Mouse (Mus musculus) hindbrain, embryonic 16.5 days (tissue): ENCODE results near the gene Acad8. TPM values are rescaled to one million over a fixed set of nuclear protein-coding genes. Genes with fewer than 3 reads are reported as not detected.

Source experiments
- ATAC-seq: fragments of 200-750 bp; cut with Nextera tagmentation; 2 replicates; pipeline ENCODE4 v1.8.0; 2017; ENCODE audit warnings: moderate TSS enrichment, moderate library complexity
- H3K27ac ChIP-seq: fragments of 300-500 bp; sonication (generic); 2 replicates; pipeline ENCODE4 v1.5.1; 2014; ENCODE audit warnings: low read depth, mild to moderate bottlenecking, control low read depth, low read length, moderate library complexity
- H3K27me3 ChIP-seq: fragments of 300-500 bp; sonication (generic); replicated peaks from 2 replicates; pipeline ENCODE4 v1.6.1; 2014; ENCODE audit warnings: low read length; ENCODE audit not compliant: control insufficient read depth, insufficient read depth
- H3K36me3 ChIP-seq: fragments of 300-500 bp; sonication (generic); 2 replicates; pipeline ENCODE4 v1.6.1; 2014; ENCODE audit warnings: mild to moderate bottlenecking, low read length, moderate library complexity, mixed read lengths; ENCODE audit not compliant: control insufficient read depth, insufficient read depth
- H3K4me1 ChIP-seq: fragments of 300-500 bp; sonication (generic); 2 replicates; pipeline ENCODE4 v1.6.1; 2014; ENCODE audit warnings: low read depth, low read length; ENCODE audit not compliant: control insufficient read depth, insufficient read depth
- H3K4me2 ChIP-seq: fragments of 300-500 bp; sonication (generic); 2 replicates; pipeline ENCODE4 v1.6.1; 2014; ENCODE audit warnings: mild to moderate bottlenecking, low read length, control low read depth, moderate library complexity
- H3K4me3 ChIP-seq: fragments of 300-500 bp; sonication (generic); 2 replicates; pipeline ENCODE4 v1.5.1; 2014; ENCODE audit warnings: mild to moderate bottlenecking, low read length, control low read depth, moderate library complexity
- H3K9ac ChIP-seq: fragments of 300-500 bp; sonication (generic); 2 replicates; pipeline ENCODE4 v1.6.1; 2014; ENCODE audit warnings: low read depth, mild to moderate bottlenecking, control low read depth, low read length, moderate library complexity
- H3K9me3 ChIP-seq: fragments of 300-500 bp; sonication (generic); 2 replicates; pipeline ENCODE4 v1.6.1; 2014; ENCODE audit warnings: mild to moderate bottlenecking, low read length, moderate library complexity; ENCODE audit not compliant: control insufficient read depth
- WGBS: fragments of 180-500 bp; shearing (Covaris S2); extraction: QIAGEN DNeasy Blood & Tissue Kit; methylation state at CpG from one replicate; pipeline ENCODE4 v1.1.7; 2014; 5-methylcytosine and 5-hydroxymethylcytosine counted together
- polyA plus RNA-seq: library from polyadenylated mRNA; unstranded; fragments of >200 nt; fragmentation: Nextera tagmentation; extraction: Ambion mirVana; gene quantifications from 2 replicates; pipeline ENCODE4 v1.2.1, GENCODE M21; 2015

Acad8 gene
- polyA plus RNA-seq, 1 experiment from 2014 or later, result 40.2 TPM

- no peak overlapping the region for H3K9ac ChIP-seq
- H3K36me3 ChIP-seq, result peaks cover 24% of the 10 kb centered on the region
- H3K4me2 ChIP-seq, result no peak overlapping the region
- no peaks in the 10 kb centered on the region; the same call in 1 of the 2 replicates for H3K4me1 ChIP-seq
- no peak for ATAC-seq
- H3K27me3 ChIP-seq, result no peaks in the 10 kb centered on the region
- H3K27ac ChIP-seq, result no peak overlapping the region
- 93% methylated on average over 10 of the region's 10 CpGs for WGBS
- no peak overlapping the region for H3K4me3 ChIP-seq
- no peaks in the 10 kb centered on the region for H3K9me3 ChIP-seq
These were observed 6.2 kb downstream of the Acad8 start for GRCm38 (mm10) chr9:26993118-26993517.

DNA sequence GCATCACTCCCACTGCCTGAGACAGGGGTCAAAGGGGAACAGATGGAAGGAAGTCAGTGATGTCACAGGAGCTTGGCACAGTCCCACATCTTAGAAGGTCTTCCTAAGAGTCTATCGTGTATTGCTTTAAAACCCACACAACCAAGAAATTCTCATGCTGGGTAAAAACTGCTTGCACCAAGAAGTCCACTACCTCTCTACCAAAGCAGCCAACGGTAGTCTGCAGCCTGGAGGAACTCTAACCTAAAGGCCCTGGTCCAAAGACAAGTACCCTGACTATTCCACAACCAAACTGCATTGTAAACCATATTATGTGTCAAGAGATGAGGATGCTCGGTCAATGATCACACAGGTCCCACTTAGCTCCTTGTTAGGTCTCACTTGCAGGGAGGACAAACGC, 9.2 kb downstream of the Acad8 start:
- H3K4me3 ChIP-seq, result no peak overlapping the region
- H3K27me3 ChIP-seq, result no peaks in the 10 kb centered on the region
- no peak overlapping the region for H3K27ac ChIP-seq
- no peak overlapping the region for H3K4me2 ChIP-seq
- WGBS, result 95% methylated on average over 4 of the region's 4 CpGs
- no peak for ATAC-seq
- H3K9ac ChIP-seq, result no peak overlapping the region
- H3K36me3 ChIP-seq, result peaks cover 29% of the 10 kb centered on the region
- no peaks in the 10 kb centered on the region for H3K4me1 ChIP-seq
- H3K9me3 ChIP-seq, result no peaks in the 10 kb centered on the region

- Histone ChIP-seq H3K27ac (no peak overlapping the region), H3K9ac (no peak overlapping the region), H3K9me3 (no peaks in the 10 kb centered on the region), H3K4me1 (no peaks in the 10 kb centered on the region), H3K27me3 (no peaks in the 10 kb centered on the region), H3K36me3 (peaks cover 27% of the 10 kb centered on the region), H3K4me2 (no peak overlapping the region), H3K4me3 (no peak overlapping the region)
- 95% methylated on average over 6 of the region's 6 CpGs for WGBS
- no peak for ATAC-seq
These were observed 13.6 kb downstream of the Acad8 start for GRCm38 (mm10) chr9:26985668-26986277.

DNA sequence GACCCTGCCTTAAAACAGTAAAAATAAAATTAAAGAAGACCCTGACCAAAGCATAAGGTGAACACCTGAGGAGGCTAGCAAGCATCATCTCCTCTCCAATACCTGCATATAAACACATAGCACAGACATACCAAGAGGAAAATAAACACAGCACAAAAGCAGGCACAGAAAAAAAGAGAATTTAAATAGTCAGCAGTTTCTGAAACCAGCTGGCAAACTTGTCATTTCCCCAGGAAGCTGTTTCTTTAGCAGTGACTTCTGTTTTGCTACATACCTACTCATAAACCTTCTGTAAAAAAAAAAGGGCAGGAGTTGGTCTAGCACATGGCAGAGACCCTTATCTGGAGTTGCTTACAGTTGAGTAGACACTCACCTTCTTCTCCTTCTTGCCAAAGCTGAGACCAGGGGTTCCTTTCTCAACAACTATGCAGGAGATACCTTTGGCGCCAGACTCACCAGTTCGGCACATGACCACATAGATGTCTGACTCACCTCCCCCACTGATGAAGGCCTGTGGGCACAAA, 14.2 kb downstream of the Acad8 start:
- Histone ChIP-seq H3K9ac (no peak overlapping the region), H3K36me3 (peaks cover 21% of the 10 kb centered on the region)
- 95% methylated on average over 2 of the region's 2 CpGs for WGBS

DNA sequence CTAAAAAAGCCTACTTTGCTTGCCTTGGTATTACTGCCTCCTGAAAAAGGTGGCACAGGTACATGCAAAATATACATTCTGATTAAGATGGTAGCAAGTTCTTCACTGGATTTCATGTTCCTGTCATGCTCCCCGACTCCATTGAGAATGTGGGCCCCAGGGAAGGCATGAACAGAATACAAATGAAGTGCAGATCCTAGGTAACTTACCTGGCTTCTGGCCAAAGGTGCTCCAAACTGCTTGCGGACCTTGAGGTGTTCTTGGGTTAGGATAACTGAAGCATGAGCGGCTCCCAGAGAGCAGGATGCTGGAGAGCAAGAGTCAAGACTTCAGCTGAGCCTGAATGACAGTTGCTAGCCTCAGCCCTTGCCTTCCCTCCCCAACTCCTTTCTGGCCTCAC, 20.6 kb downstream of the Acad8 start:
- Histone ChIP-seq H3K27me3 (no peaks in the 10 kb centered on the region), H3K4me1 (no peaks in the 10 kb centered on the region), H3K9ac (no peak overlapping the region), H3K4me3 (no peak overlapping the region), H3K36me3 (peaks cover 20% of the 10 kb centered on the region), H3K27ac (no peak overlapping the region), H3K9me3 (no peaks in the 10 kb centered on the region), H3K4me2 (no peak overlapping the region)
- ATAC-seq, result no peak
- 88% methylated on average over 3 of the region's 3 CpGs for WGBS

More for the DNA sequence above, 14.2 kb downstream of the Acad8 start:
- H3K4me1 ChIP-seq, result no peaks in the 10 kb centered on the region
- H3K9me3 ChIP-seq, result no peaks in the 10 kb centered on the region
- no peak overlapping the region for H3K4me2 ChIP-seq
- no peak overlapping the region for H3K4me3 ChIP-seq
- H3K27ac ChIP-seq, result no peak overlapping the region
- ATAC-seq, result no peak
- H3K27me3 ChIP-seq, result no peaks in the 10 kb centered on the region

DNA sequence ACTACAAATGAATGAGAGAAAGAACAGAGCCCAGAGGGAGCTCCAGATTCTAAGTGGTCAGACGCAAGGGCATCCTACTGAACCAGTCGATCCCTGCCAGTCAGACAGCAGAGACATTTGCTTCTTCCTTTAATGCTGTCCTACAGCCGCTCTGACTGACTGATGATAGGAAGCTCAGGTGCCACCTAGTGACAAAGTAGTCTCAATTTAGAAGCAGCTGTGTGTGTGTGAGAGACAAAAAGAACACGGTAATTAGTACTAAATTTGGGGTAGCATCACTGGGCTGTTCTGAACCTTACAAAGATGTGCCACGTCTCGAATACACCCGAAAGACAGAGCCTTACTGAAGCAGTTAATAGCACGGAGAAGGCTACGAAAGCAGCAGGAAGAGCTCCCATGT, 21.6 kb downstream of the Acad8 start:
- 87% methylated on average over 9 of the region's 9 CpGs for WGBS
- Histone ChIP-seq H3K4me1 (no peaks in the 10 kb centered on the region), H3K9ac (no peak overlapping the region), H3K27ac (no peak overlapping the region), H3K4me2 (no peak overlapping the region), H3K27me3 (no peaks in the 10 kb centered on the region), H3K36me3 (peaks cover 25% of the 10 kb centered on the region), H3K4me3 (no peak overlapping the region), H3K9me3 (no peaks in the 10 kb centered on the region)
- no peak for ATAC-seq

GRCm38 (mm10) chr9:26947790-26948189, 51.6 kb downstream of the Acad8 start:
- H3K9ac ChIP-seq, result no peak overlapping the region
- H3K36me3 ChIP-seq, result no peaks in the 10 kb centered on the region
- 0 out of 2 replicates have a peak, but pooled peaks cover 3% of the 10 kb centered on the region for H3K9me3 ChIP-seq
- WGBS, result 72% methylated on average over 2 of the region's 2 CpGs
- no peak overlapping the region for H3K4me2 ChIP-seq
- no peak overlapping the region for H3K27ac ChIP-seq
- H3K27me3 ChIP-seq, result no peaks in the 10 kb centered on the region
- no peaks in the 10 kb centered on the region for H3K4me1 ChIP-seq
- no peak overlapping the region for H3K4me3 ChIP-seq
- no peak for ATAC-seq

GRCm38 (mm10) chr9:26924146-26924545, 75.2 kb downstream of the Acad8 start:
- H3K4me3 ChIP-seq, result no peak overlapping the region
- H3K27ac ChIP-seq, result no peak overlapping the region
- no peaks in the 10 kb centered on the region for H3K9me3 ChIP-seq
- H3K4me2 ChIP-seq, result no peak overlapping the region
- 48% methylated on average over 3 of the region's 3 CpGs for WGBS
- no peak for ATAC-seq
- no peak overlapping the region for H3K9ac ChIP-seq
- no peaks in the 10 kb centered on the region for H3K27me3 ChIP-seq
- no peaks in the 10 kb centered on the region for H3K36me3 ChIP-seq
- H3K4me1 ChIP-seq, result no peaks in the 10 kb centered on the region
